Mouse (Mus musculus): ENCODE data around the gene Scg5. TPM values are rescaled to one million over a fixed set of nuclear protein-coding genes. Genes with fewer than 3 reads are reported as not detected.

Scg5 gene
- total and polyA plus RNA-seq, 2 experiments from 2014 or later: 234 to 419 TPM

DNA sequence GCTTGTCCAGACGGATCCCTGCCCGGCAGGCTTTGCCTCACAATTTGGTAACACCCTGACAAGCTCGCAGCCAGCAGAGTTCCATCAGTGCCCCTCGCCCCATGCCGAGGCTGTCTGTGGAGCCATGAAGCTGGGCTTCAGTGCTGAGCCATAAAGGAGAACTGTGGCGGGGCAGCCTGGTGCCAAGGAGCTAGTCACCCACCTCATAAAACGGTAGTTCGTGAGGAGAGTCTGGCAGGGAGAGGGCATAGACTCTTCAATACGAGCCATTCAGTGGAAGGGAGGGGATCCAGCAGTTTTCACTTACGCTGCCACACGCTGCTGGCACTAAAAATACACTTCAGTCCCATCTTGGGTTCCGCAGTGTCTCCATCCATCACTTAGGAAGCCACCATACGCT, 30.3 kb downstream of the Scg5 start:
- no peak for DNase-seq (ENCODE audit: low spot score)
- no peak overlapping the region for H3K27ac ChIP-seq (ENCODE audit: low read depth, low read length)
- no peak overlapping the region for H3K4me2 ChIP-seq (ENCODE audit: low read depth, low read length, poor library complexity, severe bottlenecking)
- H3K9ac ChIP-seq (replicated peaks; ENCODE audit: low read length, poor library complexity, severe bottlenecking): no peak overlapping the region
- H3K9me3 ChIP-seq (ENCODE audit: low read length): no peaks in the 10 kb centered on the region
- H3K4me1 ChIP-seq (ENCODE audit: insufficient read depth, low read length): no peaks in the 10 kb centered on the region
- H3K27me3 ChIP-seq (ENCODE audit: insufficient read depth, low read length): no peaks in the 10 kb centered on the region
- ATAC-seq (ENCODE audit: low FRiP score): no peak
- no peaks in the 10 kb centered on the region for H3K36me3 ChIP-seq (ENCODE audit: insufficient read depth, low read length)
- no peak overlapping the region for H3K4me3 ChIP-seq (ENCODE audit: low read depth, low read length)
- TF ChIP-seq CTCF (IDR thresholded peaks at IDR 0.05): no peak
- 89% methylated on average over 13 of the region's 13 CpGs for WGBS

DNA sequence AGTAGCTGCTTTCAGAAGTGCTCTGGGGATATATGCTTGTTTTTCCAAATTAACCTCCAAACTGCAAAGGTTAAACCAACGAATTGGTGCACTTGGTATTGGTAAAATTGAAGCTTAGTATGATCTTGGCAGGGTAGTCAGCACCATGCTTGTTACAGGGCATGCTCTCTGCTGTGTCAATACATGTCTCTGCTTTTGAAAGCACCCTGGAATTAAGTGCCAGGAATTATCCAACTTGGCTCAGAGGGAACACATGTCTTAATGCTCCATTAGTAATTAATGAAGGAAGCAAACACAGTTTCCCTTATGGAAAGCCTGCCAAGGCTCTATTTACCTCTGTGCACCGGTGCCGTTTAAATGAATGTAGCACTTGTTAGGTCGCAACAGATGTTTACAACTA, 33.7 kb downstream of the Scg5 start:
- Histone ChIP-seq H3K9me3 (ENCODE audit: low read length) (no peaks in the 10 kb centered on the region), H3K4me3 (ENCODE audit: low read depth, low read length) (no peak overlapping the region), H3K4me1 (ENCODE audit: insufficient read depth, low read length) (no peaks in the 10 kb centered on the region), H3K27me3 (ENCODE audit: insufficient read depth, low read length) (no peaks in the 10 kb centered on the region), H3K9ac (replicated peaks; ENCODE audit: low read length, poor library complexity, severe bottlenecking) (no peak overlapping the region), H3K27ac (ENCODE audit: low read depth, low read length) (no peak overlapping the region), H3K36me3 (ENCODE audit: insufficient read depth, low read length) (0 out of 2 replicates have a peak, but pooled peaks cover 6% of the 10 kb centered on the region), H3K4me2 (ENCODE audit: low read depth, low read length, poor library complexity, severe bottlenecking) (no peak overlapping the region)
- DNase-seq (ENCODE audit: low spot score): no peak
- no peak for ATAC-seq (ENCODE audit: low FRiP score)
- 80% methylated on average over 4 of the region's 4 CpGs for WGBS
- no peak for TF ChIP-seq CTCF (IDR thresholded peaks at IDR 0.05)

DNA sequence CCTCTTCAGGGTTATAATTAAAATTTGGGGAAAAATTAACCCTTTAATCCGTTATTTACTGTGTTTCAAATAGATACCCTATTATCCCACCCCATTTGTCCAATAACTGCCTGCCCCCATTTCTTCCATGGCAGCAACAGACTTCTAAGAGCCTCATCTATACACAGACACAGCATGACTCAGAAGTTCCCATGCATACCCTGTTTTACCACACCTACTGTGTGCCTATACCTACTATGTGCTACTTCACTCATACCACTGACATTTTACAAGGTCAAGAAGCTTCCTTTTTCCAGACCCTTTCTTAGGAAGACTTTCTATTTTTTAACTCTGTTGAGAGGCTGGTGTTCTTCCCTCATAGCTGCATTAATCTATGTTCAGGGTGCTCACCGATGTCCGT, 35.4 kb downstream of the Scg5 start:
- Histone ChIP-seq H3K9me3 (ENCODE audit: low read length) (no peaks in the 10 kb centered on the region), H3K4me1 (ENCODE audit: insufficient read depth, low read length) (no peaks in the 10 kb centered on the region), H3K36me3 (ENCODE audit: insufficient read depth, low read length) (peaks cover 15% of the 10 kb centered on the region), H3K4me2 (ENCODE audit: low read depth, low read length, poor library complexity, severe bottlenecking) (no peak overlapping the region), H3K4me3 (ENCODE audit: low read depth, low read length) (no peak overlapping the region), H3K27me3 (ENCODE audit: insufficient read depth, low read length) (no peaks in the 10 kb centered on the region), H3K27ac (ENCODE audit: low read depth, low read length) (no peak overlapping the region), H3K9ac (replicated peaks; ENCODE audit: low read length, poor library complexity, severe bottlenecking) (no peak overlapping the region)
- ATAC-seq (ENCODE audit: low FRiP score) (no peak), DNase-seq (ENCODE audit: low spot score) (no peak)
- no peak for TF ChIP-seq CTCF (IDR thresholded peaks at IDR 0.05)
- 92% methylated on average over 3 of the region's 3 CpGs for WGBS

DNA sequence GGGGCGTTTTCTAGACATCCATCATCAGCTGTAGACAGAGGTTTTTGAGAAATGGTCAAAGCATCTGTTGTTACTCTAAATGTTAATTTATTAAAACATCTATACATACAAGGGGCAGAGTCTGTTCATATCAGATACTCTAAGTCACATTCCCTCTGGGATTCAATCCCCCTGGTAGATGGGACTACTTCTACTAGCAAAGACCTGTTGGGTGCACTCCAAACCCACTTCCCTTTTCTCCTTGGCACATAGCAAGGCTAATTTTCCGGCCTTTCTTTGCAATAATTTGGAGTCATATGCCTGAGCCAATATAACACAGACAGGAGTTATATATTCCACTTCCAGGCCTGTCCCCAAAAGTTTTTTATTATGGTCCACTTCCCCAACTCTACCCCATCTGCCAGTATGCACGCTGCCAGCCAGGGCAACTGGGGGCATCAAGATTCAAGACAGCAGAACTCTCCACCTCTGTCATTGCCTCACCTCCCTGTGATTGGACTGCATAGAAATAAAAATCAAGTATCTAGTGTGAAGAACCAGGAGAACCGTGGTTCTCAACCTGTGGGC, 40.0 kb downstream of the Scg5 start:
- DNase-seq (ENCODE audit: low spot score): no peak
- no peak overlapping the region for H3K9ac ChIP-seq (replicated peaks; ENCODE audit: low read length, poor library complexity, severe bottlenecking)
- no peak overlapping the region for H3K4me2 ChIP-seq (ENCODE audit: low read depth, low read length, poor library complexity, severe bottlenecking)
- H3K4me3 ChIP-seq (ENCODE audit: low read depth, low read length): no peak overlapping the region
- H3K4me1 ChIP-seq (ENCODE audit: insufficient read depth, low read length): no peaks in the 10 kb centered on the region
- no peak overlapping the region for H3K27ac ChIP-seq (ENCODE audit: low read depth, low read length)
- 93% methylated on average over 4 of the region's 4 CpGs for WGBS
- no peak for ATAC-seq (ENCODE audit: low FRiP score)
- no peak for TF ChIP-seq CTCF (IDR thresholded peaks at IDR 0.05)
- no peaks in the 10 kb centered on the region for H3K9me3 ChIP-seq (ENCODE audit: low read length)
- no peaks in the 10 kb centered on the region for H3K27me3 ChIP-seq (ENCODE audit: insufficient read depth, low read length)
- peaks cover 27% of the 10 kb centered on the region for H3K36me3 ChIP-seq (ENCODE audit: insufficient read depth, low read length)

DNA sequence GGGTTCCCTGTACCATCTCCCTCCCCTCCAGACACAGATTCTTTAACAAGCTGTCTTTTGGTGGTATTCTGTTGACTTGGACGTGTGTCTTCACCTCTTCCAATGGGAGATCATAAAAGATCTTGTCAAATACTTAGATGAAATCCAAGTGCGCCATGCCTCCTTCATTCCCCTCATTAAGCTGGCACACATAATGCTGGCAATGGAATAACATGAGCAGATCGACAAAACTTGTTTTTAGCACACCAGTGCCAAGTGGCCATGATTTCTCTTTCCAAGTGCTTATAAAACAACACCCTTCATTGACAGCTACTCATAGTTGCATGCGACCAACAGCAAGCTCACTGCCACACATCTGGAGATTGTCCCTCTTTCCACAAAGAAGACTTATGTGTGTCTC, 41.0 kb downstream of the Scg5 start:
- peaks cover 27% of the 10 kb centered on the region for H3K36me3 ChIP-seq (ENCODE audit: insufficient read depth, low read length)
- no peak overlapping the region for H3K4me3 ChIP-seq (ENCODE audit: low read depth, low read length)
- TF ChIP-seq CTCF (IDR thresholded peaks at IDR 0.05): no peak
- H3K9me3 ChIP-seq (ENCODE audit: low read length): no peaks in the 10 kb centered on the region
- no peaks in the 10 kb centered on the region for H3K27me3 ChIP-seq (ENCODE audit: insufficient read depth, low read length)
- ATAC-seq (ENCODE audit: low FRiP score) (no peak), DNase-seq (ENCODE audit: low spot score) (no peak)
- H3K27ac ChIP-seq (ENCODE audit: low read depth, low read length): no peak overlapping the region
- WGBS: 90% methylated on average over 4 of the region's 4 CpGs
- no peak overlapping the region for H3K9ac ChIP-seq (replicated peaks; ENCODE audit: low read length, poor library complexity, severe bottlenecking)
- H3K4me1 ChIP-seq (ENCODE audit: insufficient read depth, low read length): no peaks in the 10 kb centered on the region
- H3K4me2 ChIP-seq (ENCODE audit: low read depth, low read length, poor library complexity, severe bottlenecking): no peak overlapping the region

DNA sequence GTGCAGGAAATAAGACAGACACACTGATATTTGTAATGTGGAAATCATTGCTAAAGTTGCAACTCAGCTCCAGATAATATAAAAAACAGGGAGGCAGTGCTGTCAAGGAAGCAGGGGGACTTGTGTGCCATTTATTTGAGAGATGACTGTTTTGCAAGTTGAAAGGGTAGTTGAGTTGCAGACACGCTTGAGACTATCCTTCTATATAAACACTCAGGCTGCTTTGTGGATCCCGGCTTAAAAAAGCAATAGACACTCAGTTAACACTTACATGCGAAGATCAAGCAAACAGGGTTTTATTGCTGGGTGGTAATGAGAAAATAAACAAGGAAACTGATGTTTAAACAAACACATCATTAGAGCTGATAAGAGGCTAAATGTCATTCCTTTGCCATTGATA, 44.1 kb downstream of the Scg5 start:
- H3K9me3 ChIP-seq (ENCODE audit: low read length): no peaks in the 10 kb centered on the region
- WGBS: 87% methylated on average over 3 of the region's 3 CpGs

More for the DNA sequence above, 44.1 kb downstream of the Scg5 start:
- Histone ChIP-seq H3K9ac (replicated peaks; ENCODE audit: low read length, poor library complexity, severe bottlenecking) (no peak overlapping the region), H3K36me3 (ENCODE audit: insufficient read depth, low read length) (peaks cover 31% of the 10 kb centered on the region), H3K4me2 (ENCODE audit: low read depth, low read length, poor library complexity, severe bottlenecking) (no peak overlapping the region), H3K27me3 (ENCODE audit: insufficient read depth, low read length) (no peaks in the 10 kb centered on the region), H3K4me3 (ENCODE audit: low read depth, low read length) (no peak overlapping the region), H3K4me1 (ENCODE audit: insufficient read depth, low read length) (no peaks in the 10 kb centered on the region), H3K27ac (ENCODE audit: low read depth, low read length) (no peak overlapping the region)
- no peak for ATAC-seq (ENCODE audit: low FRiP score)
- no peak for TF ChIP-seq CTCF (IDR thresholded peaks at IDR 0.05)
- DNase-seq (ENCODE audit: low spot score): no peak
